Mouse (Mus musculus) kidney, adult 2 months (tissue): ENCODE results near the gene Scfd2. TPM values are rescaled to one million over a fixed set of nuclear protein-coding genes. Genes with fewer than 3 reads are reported as not detected.
A peak's percentile ranks its signal among the peaks of the same experiment; 100 is the strongest.

Experiments
- DNase-seq: peaks from one replicate; pipeline ENCODE4 v3.0.0; 2021
- H3K27ac ChIP-seq: fragments of 200-500 bp; 2 replicates; pipeline ENCODE4 v1.5.1; 2012; ENCODE audit warnings: low read depth, low read length, control low read depth, inconsistent platforms; ENCODE audit not compliant: insufficient read depth
- H3K27me3 ChIP-seq: fragments of 200-500 bp; replicated peaks from 2 replicates; pipeline ENCODE4 v1.6.1; 2012; ENCODE audit warnings: mild to moderate bottlenecking, moderate library complexity, low read length, inconsistent platforms; ENCODE audit not compliant: control insufficient read depth, insufficient read depth
- H3K36me3 ChIP-seq: fragments of 200-500 bp; 2 replicates; pipeline ENCODE4 v1.6.1; 2012; ENCODE audit warnings: mild to moderate bottlenecking, moderate library complexity, low read length, inconsistent platforms; ENCODE audit not compliant: control insufficient read depth, insufficient read depth
- H3K4me1 ChIP-seq: fragments of 200-500 bp; 2 replicates; pipeline ENCODE4 v1.6.1; 2011; ENCODE audit warnings: low read length; ENCODE audit not compliant: control insufficient read depth, insufficient read depth
- H3K4me3 ChIP-seq: fragments of 200-500 bp; 2 replicates; pipeline ENCODE4 v1.5.1; 2011; ENCODE audit warnings: mild to moderate bottlenecking, low read depth, low read length, control low read depth; ENCODE audit not compliant: insufficient read depth
- CTCF ChIP-seq: fragments of 200-500 bp; conservative IDR thresholded peaks from 2 replicates; pipeline ENCODE4 v1.5.1; 2011; ENCODE audit warnings: low read depth, mild to moderate bottlenecking, control low read depth, low read length, moderate library complexity, mixed read lengths; ENCODE audit not compliant: insufficient read depth, insufficient read length
- POLR2A ChIP-seq: fragments of 200-500 bp; IDR thresholded peaks from one replicate; pipeline ENCODE4 v1.6.1; 2011; ENCODE audit warnings: low read depth, low read length, control low read depth
- WGBS: fragments of 180-500 bp; shearing (Covaris S2); methylation state at CpG from one replicate; pipeline ENCODE4 v1.1.7; 2018; 5-methylcytosine and 5-hydroxymethylcytosine counted together
- polyA plus RNA-seq: library from polyadenylated mRNA; depleted of rRNA; stranded (reverse); fragments of >200 nt; gene quantifications from 2 replicates; pipeline ENCODE4 v1.2.3, GENCODE M21; 2012

Gene Scfd2
- polyA plus RNA-seq, 1 experiment: 16.1 TPM

GRCm38 (mm10) chr5:74200481-74200880, 331.1 kb downstream of the Scfd2 start:
- 74% methylated on average over 8 of the region's 8 CpGs for WGBS
- DNase-seq: no peak
- H3K27me3 ChIP-seq: no peaks in the 10 kb centered on the region
- H3K4me1 ChIP-seq: 0 out of 2 replicates have a peak, but pooled peaks cover 4% of the 10 kb centered on the region
- H3K27ac ChIP-seq: no peak overlapping the region; the same call in 1 of the 2 replicates
- H3K36me3 ChIP-seq: no peaks in the 10 kb centered on the region; the same call in 1 of the 2 replicates
- H3K4me3 ChIP-seq: no peak overlapping the region
- TF ChIP-seq POLR2A (no peak), CTCF (no peak)

GRCm38 (mm10) chr5:74199793-74200192, 331.8 kb downstream of the Scfd2 start:
- H3K4me3 ChIP-seq: no peak overlapping the region
- TF ChIP-seq POLR2A (no peak), CTCF (no peak)
- no peaks in the 10 kb centered on the region; the same call in 1 of the 2 replicates for H3K36me3 ChIP-seq
- 0 out of 2 replicates have a peak, but pooled peaks cover 4% of the 10 kb centered on the region for H3K4me1 ChIP-seq
- WGBS: 78% methylated on average over 13 of the region's 13 CpGs
- no peak for DNase-seq
- H3K27me3 ChIP-seq: no peaks in the 10 kb centered on the region
- H3K27ac ChIP-seq: no peak overlapping the region

GRCm38 (mm10) chr5:74198446-74198845, 333.1 kb downstream of the Scfd2 start:
- Histone ChIP-seq H3K4me3 (no peak overlapping the region; the same call in 1 of the 2 replicates), H3K27ac (no peak overlapping the region)
- WGBS: 68% methylated on average over 11 of the region's 11 CpGs

GRCm38 (mm10) chr5:74197541-74198330, 333.8 kb downstream of the Scfd2 start:
- 50% methylated on average over 22 of the region's 22 CpGs for WGBS
- TF ChIP-seq POLR2A: no peak
- TF ChIP-seq CTCF: no peak
- Histone ChIP-seq H3K36me3 (no peaks in the 10 kb centered on the region; the same call in 1 of the 2 replicates), H3K27me3 (no peaks in the 10 kb centered on the region), H3K4me1 (peaks cover 10% of the 10 kb centered on the region), H3K4me3 (peak overlapping the region; percentile 18), H3K27ac (peak overlapping the region; percentile 9; the same call in 1 of the 2 replicates)
- DNase-seq: peak; percentile 49

More at GRCm38 (mm10) chr5:74198446-74198845, 333.1 kb downstream of the Scfd2 start:
- Histone ChIP-seq H3K27me3 (no peaks in the 10 kb centered on the region), H3K4me1 (peaks cover 10% of the 10 kb centered on the region), H3K36me3 (no peaks in the 10 kb centered on the region; the same call in 1 of the 2 replicates)
- DNase-seq: no peak
- no peak for TF ChIP-seq CTCF
- no peak for TF ChIP-seq POLR2A

GRCm38 (mm10) chr5:74196307-74196618, 335.3 kb downstream of the Scfd2 start:
- peak; percentile 85 for DNase-seq
- Histone ChIP-seq H3K4me1 (peaks cover 10% of the 10 kb centered on the region), H3K4me3 (peak overlapping the region; percentile 98), H3K36me3 (no peaks in the 10 kb centered on the region; the same call in 1 of the 2 replicates), H3K27me3 (no peaks in the 10 kb centered on the region), H3K27ac (no peak overlapping the region)
- WGBS: 7% methylated on average over 4 of the region's 4 CpGs
- TF ChIP-seq POLR2A (no peak), CTCF (0 out of 2 replicates have a peak, but pooled peaks have one; percentile 20)

GRCm38 (mm10) chr5:74195614-74196306, 335.8 kb downstream of the Scfd2 start:
- TF ChIP-seq CTCF (no peak), POLR2A (no peak)
- H3K27me3 ChIP-seq: no peaks in the 10 kb centered on the region
- peaks cover 10% of the 10 kb centered on the region for H3K4me1 ChIP-seq
- peak; percentile 19 for DNase-seq
- H3K27ac ChIP-seq: peak overlapping the region; percentile 82
- WGBS: 4% methylated on average over 27 of the region's 27 CpGs
- peak overlapping the region; percentile 98 for H3K4me3 ChIP-seq
- no peaks in the 10 kb centered on the region; the same call in 1 of the 2 replicates for H3K36me3 ChIP-seq

GRCm38 (mm10) chr5:74194841-74195613, 336.5 kb downstream of the Scfd2 start, which contains the start of gene Rasl11b:
Gene Rasl11b (plus strand): TSS chr5:74195286.
- peak within 1 kb of the TSS; percentile 82 for H3K27ac ChIP-seq
- 2% methylated on average over 75 of the region's 82 CpGs for WGBS
- H3K4me1 ChIP-seq: peaks cover 10% of the 10 kb centered on the region
- no peaks in the 10 kb centered on the region for H3K27me3 ChIP-seq
- peak; percentile 95 for DNase-seq
- no peaks in the 10 kb centered on the region; the same call in 1 of the 2 replicates for H3K36me3 ChIP-seq
- TF ChIP-seq CTCF (no peak), POLR2A (peak; percentile 88)
- peak within 1 kb of the TSS; percentile 98 for H3K4me3 ChIP-seq
